Mouse (Mus musculus) embryonic facial prominence, embryonic 15.5 days (tissue): Measurements from ENCODE around the gene Nxpe3. TPM values are rescaled to one million over a fixed set of nuclear protein-coding genes. Genes with fewer than 3 reads are reported as not detected.
A peak's percentile ranks its signal among the peaks of the same experiment; 100 is the strongest.

Experiments
- ATAC-seq: fragments of 200-750 bp; cut with Nextera tagmentation; 2 replicates; pipeline ENCODE4 v1.8.0; 2017; ENCODE audit warnings: low read depth, moderate TSS enrichment; ENCODE audit not compliant: insufficient number of reproducible peaks, low FRiP score, low TSS enrichment
- H3K27ac ChIP-seq: fragments of 300-500 bp; sonication (generic); replicated peaks from 2 replicates; pipeline ENCODE4 v1.5.1; 2015; ENCODE audit warnings: mild to moderate bottlenecking, inconsistent platforms
- H3K27me3 ChIP-seq: fragments of 300-500 bp; sonication (generic); 2 replicates; pipeline ENCODE4 v1.6.1; 2015; ENCODE audit warnings: inconsistent platforms
- H3K36me3 ChIP-seq: fragments of 300-500 bp; sonication (generic); 2 replicates; pipeline ENCODE4 v1.6.1; 2015; ENCODE audit warnings: mild to moderate bottlenecking, inconsistent platforms
- H3K4me1 ChIP-seq: fragments of 300-500 bp; sonication (generic); 2 replicates; pipeline ENCODE4 v1.6.1; 2015; ENCODE audit warnings: inconsistent platforms
- H3K4me2 ChIP-seq: fragments of 300-500 bp; sonication (generic); replicated peaks from 2 replicates; pipeline ENCODE4 v1.6.1; 2015; ENCODE audit warnings: mild to moderate bottlenecking, inconsistent platforms
- H3K4me3 ChIP-seq: fragments of 300-500 bp; sonication (generic); replicated peaks from 2 replicates; pipeline ENCODE4 v1.5.1; 2015; ENCODE audit warnings: mild to moderate bottlenecking, inconsistent platforms
- H3K9ac ChIP-seq: fragments of 300-500 bp; sonication (generic); 2 replicates; pipeline ENCODE4 v1.6.1; 2015; ENCODE audit warnings: inconsistent platforms
- H3K9me3 ChIP-seq: fragments of 300-500 bp; sonication (generic); replicated peaks from 2 replicates; pipeline ENCODE4 v1.6.1; 2016; ENCODE audit warnings: inconsistent platforms
- WGBS: fragments of 180-500 bp; shearing (Covaris S2); methylation state at CpG from one replicate; pipeline ENCODE4 v1.1.7; 2015; 5-methylcytosine and 5-hydroxymethylcytosine counted together
- polyA plus RNA-seq: library from polyadenylated mRNA; unstranded; fragments of >200 nt; fragmentation: Nextera tagmentation; extraction: Ambion mirVana; gene quantifications from 2 replicates; pipeline ENCODE4 v1.2.1, GENCODE M21; 2015

Gene Nxpe3
- polyA plus RNA-seq, 1 experiment from 2014 or later: 0.67 TPM

GRCm38 (mm10) chr16:55906928-55907679 is 12.0 kb upstream of the Nxpe3 start:
- Histone ChIP-seq H3K36me3 (peaks cover 23% of the 10 kb centered on the region), H3K9ac (no peak overlapping the region), H3K4me3 (no peak overlapping the region), H3K27ac (no peak overlapping the region), H3K9me3 (no peaks in the 10 kb centered on the region), H3K27me3 (no peaks in the 10 kb centered on the region), H3K4me2 (no peak overlapping the region), H3K4me1 (no peaks in the 10 kb centered on the region)
- ATAC-seq: no peak
- WGBS: 86% methylated on average over 5 of the region's 5 CpGs

GRCm38 (mm10) chr16:55905370-55905769 is 10.3 kb upstream of the Nxpe3 start:
- 90% methylated on average over 25 of the region's 25 CpGs for WGBS
- no peaks in the 10 kb centered on the region for H3K4me1 ChIP-seq
- no peak overlapping the region for H3K27ac ChIP-seq
- no peaks in the 10 kb centered on the region for H3K27me3 ChIP-seq
- H3K36me3 ChIP-seq: peaks cover 13% of the 10 kb centered on the region
- no peaks in the 10 kb centered on the region for H3K9me3 ChIP-seq
- H3K4me2 ChIP-seq: no peak overlapping the region
- H3K4me3 ChIP-seq: no peak overlapping the region
- ATAC-seq: no peak
- H3K9ac ChIP-seq: no peak overlapping the region

GRCm38 (mm10) chr16:55901839-55902756 is 7.0 kb upstream of the Nxpe3 start:
- H3K4me2 ChIP-seq: no peak overlapping the region
- H3K27ac ChIP-seq: no peak overlapping the region
- 89% methylated on average over 14 of the region's 14 CpGs for WGBS
- H3K9me3 ChIP-seq: no peaks in the 10 kb centered on the region
- ATAC-seq: no peak
- no peaks in the 10 kb centered on the region for H3K4me1 ChIP-seq
- H3K27me3 ChIP-seq: no peaks in the 10 kb centered on the region
- peaks cover 10% of the 10 kb centered on the region for H3K36me3 ChIP-seq
- H3K4me3 ChIP-seq: no peak overlapping the region
- no peak overlapping the region for H3K9ac ChIP-seq

GRCm38 (mm10) chr16:55898385-55899002 is 3.4 kb upstream of the Nxpe3 start:
- H3K4me1 ChIP-seq: peaks cover 5% of the 10 kb centered on the region; the same call in 1 of the 2 replicates
- no peaks in the 10 kb centered on the region for H3K9me3 ChIP-seq
- H3K27me3 ChIP-seq: no peaks in the 10 kb centered on the region
- no peak overlapping the region for H3K9ac ChIP-seq
- H3K4me3 ChIP-seq: no peak overlapping the region
- 78% methylated on average over 9 of the region's 9 CpGs for WGBS
- no peaks in the 10 kb centered on the region for H3K36me3 ChIP-seq
- no peak for ATAC-seq
- H3K4me2 ChIP-seq: no peak overlapping the region
- no peak overlapping the region for H3K27ac ChIP-seq

- peak overlapping the region; percentile 62 for H3K9ac ChIP-seq
- H3K4me1 ChIP-seq: peaks cover 5% of the 10 kb centered on the region; the same call in 1 of the 2 replicates
- H3K4me2 ChIP-seq: peak overlapping the region; percentile 91
- no peaks in the 10 kb centered on the region for H3K9me3 ChIP-seq
- H3K27ac ChIP-seq: peak overlapping the region; percentile 76
- under 1% methylated on average over 9 of the region's 9 CpGs for WGBS
- peak overlapping the region; percentile 83 for H3K4me3 ChIP-seq
- ATAC-seq: peak; percentile 39
- no peaks in the 10 kb centered on the region for H3K36me3 ChIP-seq
- H3K27me3 ChIP-seq: no peaks in the 10 kb centered on the region
These were observed 588 bp upstream of the Nxpe3 start for GRCm38 (mm10) chr16:55895651-55896095.

- Histone ChIP-seq H3K4me3 (peak overlapping the region; percentile 83), H3K9me3 (no peaks in the 10 kb centered on the region), H3K4me2 (peak overlapping the region; percentile 91), H3K27me3 (no peaks in the 10 kb centered on the region), H3K27ac (peak overlapping the region; percentile 76; the same call in 1 of the 2 replicates), H3K9ac (peak overlapping the region; percentile 62), H3K36me3 (no peaks in the 10 kb centered on the region), H3K4me1 (peaks cover 5% of the 10 kb centered on the region; the same call in 1 of the 2 replicates)
- WGBS: 4% methylated on average over 4 of the region's 4 CpGs
- no peak for ATAC-seq
These were observed 571 bp downstream of the Nxpe3 start for GRCm38 (mm10) chr16:55894536-55894892.

- H3K27ac ChIP-seq: no peak overlapping the region
- H3K9me3 ChIP-seq: no peaks in the 10 kb centered on the region
- 78% methylated on average over 8 of the region's 8 CpGs for WGBS
- H3K4me2 ChIP-seq: no peak overlapping the region
- no peak overlapping the region for H3K9ac ChIP-seq
- H3K4me3 ChIP-seq: no peak overlapping the region
- H3K36me3 ChIP-seq: no peaks in the 10 kb centered on the region
- peaks cover 5% of the 10 kb centered on the region; the same call in 1 of the 2 replicates for H3K4me1 ChIP-seq
- no peaks in the 10 kb centered on the region for H3K27me3 ChIP-seq
- no peak for ATAC-seq
These were observed 1.5 kb downstream of the Nxpe3 start for GRCm38 (mm10) chr16:55893410-55894107.

- Histone ChIP-seq H3K36me3 (no peaks in the 10 kb centered on the region), H3K4me3 (no peak overlapping the region), H3K4me1 (peaks cover 5% of the 10 kb centered on the region; the same call in 1 of the 2 replicates), H3K27me3 (no peaks in the 10 kb centered on the region), H3K4me2 (no peak overlapping the region), H3K9ac (no peak overlapping the region), H3K9me3 (no peaks in the 10 kb centered on the region), H3K27ac (no peak overlapping the region)
- WGBS: 45% methylated on average over 6 of the region's 7 CpGs
- ATAC-seq: no peak
These were observed 2.6 kb downstream of the Nxpe3 start for GRCm38 (mm10) chr16:55892484-55892883.

GRCm38 (mm10) chr16:55891346-55891745 is 3.7 kb downstream of the Nxpe3 start:
- H3K9me3 ChIP-seq: no peaks in the 10 kb centered on the region
- H3K27me3 ChIP-seq: no peaks in the 10 kb centered on the region
- H3K4me3 ChIP-seq: no peak overlapping the region
- no peak for ATAC-seq
- H3K36me3 ChIP-seq: no peaks in the 10 kb centered on the region
- no peak overlapping the region for H3K9ac ChIP-seq
- WGBS: 94% methylated on average over 7 of the region's 7 CpGs
- H3K27ac ChIP-seq: no peak overlapping the region
- H3K4me1 ChIP-seq: peaks cover 5% of the 10 kb centered on the region; the same call in 1 of the 2 replicates
- H3K4me2 ChIP-seq: no peak overlapping the region

- Histone ChIP-seq H3K4me3 (no peak overlapping the region), H3K27me3 (no peaks in the 10 kb centered on the region), H3K27ac (no peak overlapping the region), H3K36me3 (no peaks in the 10 kb centered on the region), H3K4me2 (no peak overlapping the region), H3K9ac (no peak overlapping the region), H3K4me1 (0 out of 2 replicates have a peak, but pooled peaks cover 5% of the 10 kb centered on the region), H3K9me3 (no peaks in the 10 kb centered on the region)
- WGBS: 85% methylated on average over 19 of the region's 19 CpGs
- ATAC-seq: no peak
These were observed 4.5 kb downstream of the Nxpe3 start for GRCm38 (mm10) chr16:55890346-55891136.
